ENCODE assay signal across 26 mouse cellular contexts in the genomic region with DNA sequence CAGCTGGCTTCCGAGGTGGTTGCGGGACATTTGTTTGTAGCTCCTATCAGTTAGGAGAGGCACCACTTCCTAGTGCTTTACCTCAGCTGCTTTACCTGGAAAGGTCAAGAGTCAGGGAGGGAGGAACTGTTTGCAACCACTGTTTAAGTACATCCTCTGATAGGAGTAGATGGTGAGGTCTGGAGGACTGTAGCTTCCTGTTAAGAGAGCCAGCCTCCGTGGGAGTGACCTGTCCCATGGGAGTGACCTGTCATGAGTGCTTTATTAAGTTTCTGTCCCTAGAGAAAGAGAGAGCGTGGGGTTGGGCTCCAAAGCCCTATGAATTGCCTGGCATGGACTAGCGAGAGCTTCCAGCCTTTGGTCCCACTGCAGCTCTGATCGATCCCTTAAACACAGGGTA. TPM values are rescaled to one million over a fixed set of nuclear protein-coding genes. Genes with fewer than 3 reads are reported as not detected.
DNase-seq lines count a peak whose midpoint lies in the region; ATAC-seq and TF ChIP-seq lines count a peak whose summit lies in the region.
"Had no signal": no experiment of that assay in that cellular context is flagged by ENCODE, and none has a peak within 500 bp of the region (broad histone marks: within the 10 kb centered on the region; RNA-seq: fewer than 3 reads in every experiment).

No protein-coding gene starts in this region.

- 52% methylated on average over 6 of the region's 6 CpGs for WGBS in kidney, postnatal 0 days
- WGBS in midbrain, embryonic 11.5 days = 92% methylated on average over 6 of the region's 6 CpGs
- WGBS in midbrain, embryonic 15.5 days = 84% methylated on average over 6 of the region's 6 CpGs
- WGBS in large intestine, adult 2 months = 28% methylated on average over 6 of the region's 6 CpGs
- 59% methylated on average over 6 of the region's 6 CpGs for WGBS in stomach, postnatal 0 days
- WGBS in midbrain, embryonic 16.5 days = 90% methylated on average over 6 of the region's 6 CpGs

- no peak for TF ChIP-seq EP300 in stomach, postnatal 0 days (optimal IDR thresholded peaks at IDR 0.05)

- no peaks in the 10 kb centered on the region for H3K9me3 ChIP-seq in kidney, postnatal 0 days (replicated peaks; ENCODE audit: low read length)
- H3K9me3 ChIP-seq in midbrain, embryonic 11.5 days (ENCODE audit: control insufficient read depth, low read length) = no peaks in the 10 kb centered on the region
- H3K9me3 ChIP-seq in midbrain, embryonic 15.5 days = no peaks in the 10 kb centered on the region
- no peaks in the 10 kb centered on the region for H3K9me3 ChIP-seq in stomach, postnatal 0 days (ENCODE audit: control insufficient read depth, low read length)
- H3K9me3 ChIP-seq in midbrain, embryonic 16.5 days (replicated peaks; ENCODE audit: control insufficient read depth, low read length, poor library complexity, severe bottlenecking) = no peaks in the 10 kb centered on the region
- H3K9me3 ChIP-seq: embryonic facial prominence, embryonic 12.5 days; heart, embryonic 12.5 days; midbrain, embryonic 10.5 days; neural tube, embryonic 13.5 days had no signal

- H3K9ac ChIP-seq in kidney, postnatal 0 days (ENCODE audit: low read depth, low read length) = no peak overlapping the region
- H3K9ac ChIP-seq in midbrain, embryonic 11.5 days (ENCODE audit: low read length) = no peak overlapping the region
- no peak overlapping the region for H3K9ac ChIP-seq in midbrain, embryonic 15.5 days
- no peak overlapping the region for H3K9ac ChIP-seq in stomach, postnatal 0 days (ENCODE audit: low read length)
- no peak overlapping the region for H3K9ac ChIP-seq in midbrain, embryonic 16.5 days (ENCODE audit: low read depth, low read length)
- H3K9ac ChIP-seq: embryonic facial prominence, embryonic 12.5 days; heart, embryonic 12.5 days; hindbrain, embryonic 14.5 days; liver, embryonic 14.5 days; neural tube, embryonic 13.5 days had no signal

- DNase-seq in kidney, postnatal 0 days (ENCODE audit: low spot score) = peak; percentile 29
- DNase-seq in kidney, adult 8-10 months = no peak
- DNase-seq in midbrain, embryonic 11.5 days (ENCODE audit: low spot score, missing footprints) = peak; percentile 67
- peak; percentile 56 for DNase-seq in large intestine, adult 2 months (ENCODE audit: low read depth, low spot score)
- peak; percentile 40 for DNase-seq in stomach, postnatal 0 days (ENCODE audit: low spot score)
- DNase-seq in frontal cortex, postnatal 14 days (ENCODE audit: low spot score in 2 of 2) = no peak
- DNase-seq: adrenal gland, adult 8-10 months; cerebellum, postnatal 10 days; heart, postnatal 14 days; kidney, adult 18-20 months; kidney, postnatal 25 days; layer of hippocampus, adult 9-11 months; left cerebral cortex, postnatal 4 days; thymus, postnatal 14 days had no signal

- H3K4me2 ChIP-seq in kidney, postnatal 0 days (ENCODE audit: low read length) = no peak overlapping the region
- H3K4me2 ChIP-seq in midbrain, embryonic 11.5 days = no peak overlapping the region
- no peak overlapping the region for H3K4me2 ChIP-seq in midbrain, embryonic 15.5 days
- no peak overlapping the region for H3K4me2 ChIP-seq in stomach, postnatal 0 days (replicated peaks; ENCODE audit: low read depth)
- no peak overlapping the region for H3K4me2 ChIP-seq in midbrain, embryonic 16.5 days (ENCODE audit: low read length)
- H3K4me2 ChIP-seq: embryonic facial prominence, embryonic 12.5 days; heart, embryonic 12.5 days; hindbrain, embryonic 14.5 days; neural tube, embryonic 13.5 days had no signal

- H3K4me3 ChIP-seq in kidney, postnatal 0 days (replicated peaks; ENCODE audit: low read depth, low read length) = no peak overlapping the region
- no peak overlapping the region for H3K4me3 ChIP-seq in midbrain, embryonic 11.5 days (ENCODE audit: low read depth, low read length)
- H3K4me3 ChIP-seq in midbrain, embryonic 15.5 days = no peak overlapping the region
- no peak overlapping the region for H3K4me3 ChIP-seq in stomach, postnatal 0 days (ENCODE audit: low read depth, low read length)
- no peak overlapping the region for H3K4me3 ChIP-seq in midbrain, embryonic 16.5 days (ENCODE audit: low read depth, low read length)
- H3K4me3 ChIP-seq: embryonic facial prominence, embryonic 12.5 days; erythroblast, embryonic 14.5 days; heart, embryonic 12.5 days; left cerebral cortex, adult 2 months; midbrain, embryonic 10.5 days; neural tube, embryonic 13.5 days had no signal

- H3K27me3 ChIP-seq in kidney, postnatal 0 days (ENCODE audit: insufficient read depth, low read length) = no peaks in the 10 kb centered on the region
- no peaks in the 10 kb centered on the region for H3K27me3 ChIP-seq in midbrain, embryonic 11.5 days (ENCODE audit: control insufficient read depth, insufficient read depth, low read length)
- H3K27me3 ChIP-seq in midbrain, embryonic 15.5 days (replicated peaks) = no peaks in the 10 kb centered on the region
- no peaks in the 10 kb centered on the region for H3K27me3 ChIP-seq in stomach, postnatal 0 days (ENCODE audit: control insufficient read depth, insufficient read depth, low read length)
- H3K27me3 ChIP-seq in midbrain, embryonic 16.5 days (ENCODE audit: control insufficient read depth, insufficient read depth, low read depth, low read length) = no peaks in the 10 kb centered on the region
- H3K27me3 ChIP-seq: embryonic facial prominence, embryonic 12.5 days; heart, embryonic 12.5 days; neural tube, embryonic 13.5 days had no signal

- no peaks in the 10 kb centered on the region for H3K4me1 ChIP-seq in kidney, postnatal 0 days (replicated peaks; ENCODE audit: insufficient read depth, low read length)
- no peaks in the 10 kb centered on the region for H3K4me1 ChIP-seq in midbrain, embryonic 11.5 days (ENCODE audit: control insufficient read depth, insufficient read depth, low read length)
- no peaks in the 10 kb centered on the region for H3K4me1 ChIP-seq in midbrain, embryonic 15.5 days
- H3K4me1 ChIP-seq in stomach, postnatal 0 days (replicated peaks; ENCODE audit: control insufficient read depth, insufficient read depth) = peaks cover 2% of the 10 kb centered on the region
- H3K4me1 ChIP-seq in midbrain, embryonic 16.5 days (ENCODE audit: control insufficient read depth, insufficient read depth, low read length) = no peaks in the 10 kb centered on the region

- no peaks in the 10 kb centered on the region for H3K36me3 ChIP-seq in kidney, postnatal 0 days (ENCODE audit: insufficient read depth, low read length)
- no peaks in the 10 kb centered on the region for H3K36me3 ChIP-seq in midbrain, embryonic 11.5 days (ENCODE audit: control insufficient read depth, insufficient read depth, low read length)
- no peaks in the 10 kb centered on the region for H3K36me3 ChIP-seq in midbrain, embryonic 15.5 days (replicated peaks)
- H3K36me3 ChIP-seq in stomach, postnatal 0 days (ENCODE audit: control insufficient read depth, insufficient read depth, low read length) = no peaks in the 10 kb centered on the region
- H3K36me3 ChIP-seq in midbrain, embryonic 16.5 days (ENCODE audit: control insufficient read depth, insufficient read depth, low read length) = no peaks in the 10 kb centered on the region
- H3K36me3 ChIP-seq: embryonic facial prominence, embryonic 12.5 days; heart, embryonic 12.5 days; midbrain, embryonic 10.5 days; neural tube, embryonic 13.5 days had no signal

- no peak for TF ChIP-seq CTCF in kidney, postnatal 0 days (IDR thresholded peaks at IDR 0.05; ENCODE audit: low read depth)
- TF ChIP-seq CTCF in stomach, postnatal 0 days (IDR thresholded peaks at IDR 0.05; ENCODE audit: low read depth) = no peak

- ATAC-seq in kidney, postnatal 0 days (replicated peaks; ENCODE audit: low FRiP score, low read depth) = no peak
- ATAC-seq in midbrain, embryonic 11.5 days (ENCODE audit: low FRiP score) = no peak
- no peak for ATAC-seq in midbrain, embryonic 15.5 days (replicated peaks)
- ATAC-seq in stomach, postnatal 0 days (ENCODE audit: low FRiP score, low TSS enrichment) = peak; percentile 75
- no peak for ATAC-seq in midbrain, embryonic 16.5 days
- ATAC-seq: forebrain, embryonic 14.5 days had no signal

- H3K27ac ChIP-seq in kidney, postnatal 0 days = no peak overlapping the region
- H3K27ac ChIP-seq in midbrain, embryonic 11.5 days (ENCODE audit: low read depth, low read length) = no peak overlapping the region
- no peak overlapping the region for H3K27ac ChIP-seq in midbrain, embryonic 15.5 days
- no peak overlapping the region for H3K27ac ChIP-seq in stomach, postnatal 0 days (replicated peaks)
- H3K27ac ChIP-seq in midbrain, embryonic 16.5 days (ENCODE audit: low read length) = no peak overlapping the region
- H3K27ac ChIP-seq: hindbrain, embryonic 14.5 days; left cerebral cortex, adult 2 months; liver, embryonic 14.5 days; macrophage; midbrain, embryonic 10.5 days; neural tube, embryonic 13.5 days had no signal

RNA-seq across cellular contexts. Expression of a gene that starts 30.1 kb away (rescaled TPM):
- polyA plus RNA-seq in kidney, postnatal 0 days (2015; fragmentation: Nextera tagmentation; extraction: Ambion mirVana) = not detected in 2 replicates
- polyA plus RNA-seq in midbrain, embryonic 11.5 days (2014; fragmentation: Nextera tagmentation; extraction: Ambion mirVana) = not detected in 2 replicates
- not detected in 2 replicates for polyA plus RNA-seq in midbrain, embryonic 15.5 days (2015; fragmentation: Nextera tagmentation; extraction: Ambion mirVana)
- polyA plus RNA-seq in large intestine, adult 2 months (2012; rRNA removed) = 0.38 TPM in 1 of 2 replicates, not detected in the other
- 0.30 and 0.85 TPM in 2 replicates for polyA plus RNA-seq in stomach, postnatal 0 days (2015; fragmentation: Nextera tagmentation; extraction: Ambion mirVana)
- not detected in 2 replicates for polyA plus RNA-seq in midbrain, embryonic 16.5 days (2015; fragmentation: Nextera tagmentation; extraction: Ambion mirVana)
- polyA plus RNA-seq: forebrain, embryonic 14.5 days; heart, embryonic 12.5 days; hindbrain, embryonic 14.5 days; macrophage; midbrain, embryonic 10.5 days; neural tube, embryonic 13.5 days had no signal

RNA-seq across cellular contexts. Expression of a gene that starts 47.4 kb away (rescaled TPM):
- 26.7 and 29.0 TPM in 2 replicates for polyA plus RNA-seq in kidney, postnatal 0 days (2015; fragmentation: Nextera tagmentation; extraction: Ambion mirVana)
- polyA plus RNA-seq in midbrain, embryonic 11.5 days (2014; fragmentation: Nextera tagmentation; extraction: Ambion mirVana) = 113 and 119 TPM in 2 replicates
- polyA plus RNA-seq in midbrain, embryonic 15.5 days (2015; fragmentation: Nextera tagmentation; extraction: Ambion mirVana) = 16.1 and 20.1 TPM in 2 replicates
- 12.2 and 18.7 TPM in 2 replicates for polyA plus RNA-seq in large intestine, adult 2 months (2012; rRNA removed)
- polyA plus RNA-seq in stomach, postnatal 0 days (2015; fragmentation: Nextera tagmentation; extraction: Ambion mirVana) = 31.1 and 32.0 TPM in 2 replicates
- 16.6 and 19.4 TPM in 2 replicates for polyA plus RNA-seq in midbrain, embryonic 16.5 days (2015; fragmentation: Nextera tagmentation; extraction: Ambion mirVana)

Comparison
In these comparisons a context has a peak if more than half of its experiments do, and no peak if none do; other contexts are left out.
1. DNase-seq: peak in kidney, postnatal 0 days (single experiment), midbrain, embryonic 11.5 days (single experiment), large intestine, adult 2 months (single experiment) and stomach, postnatal 0 days (single experiment); none in kidney, adult 8-10 months (0 of 2) and frontal cortex, postnatal 14 days (0 of 2).